Mouse (Mus musculus): ENCODE measurements around the gene Samhd1.

The Samhd1 gene

GRCm38 (mm10) chr2:157071556-157071955 lies 63.5 kb downstream of the Samhd1 start:
- DNase-seq = peak; percentile 72 to 75

- DNase-seq = peak; percentile 71 to 73
Observed at GRCm38 (mm10) chr2:157070365-157070764, 64.7 kb downstream of the Samhd1 start.

- peak in 1 of 2 experiments; percentile 28 for DNase-seq
Observed at GRCm38 (mm10) chr2:157069755-157070315, 65.2 kb downstream of the Samhd1 start.

GRCm38 (mm10) chr2:157069355-157069735 lies 65.7 kb downstream of the Samhd1 start:
- peak in 1 of 2 experiments; percentile 45 for DNase-seq

GRCm38 (mm10) chr2:157068701-157069354 lies 66.2 kb downstream of the Samhd1 start:
- DNase-seq = peak in 1 of 2 experiments; percentile 33

- peak in 1 of 2 experiments; percentile 34 for DNase-seq
Observed at GRCm38 (mm10) chr2:157066731-157067430, 68.2 kb downstream of the Samhd1 start.

GRCm38 (mm10) chr2:157065879-157066226 lies 69.2 kb downstream of the Samhd1 start:
- DNase-seq = no peak

- peak; percentile 54 to 72 for DNase-seq
Observed at GRCm38 (mm10) chr2:157064978-157065878, 69.8 kb downstream of the Samhd1 start.

GRCm38 (mm10) chr2:157064136-157064535 lies 70.9 kb downstream of the Samhd1 start:
- DNase-seq = peak in 1 of 2 experiments; percentile 27

GRCm38 (mm10) chr2:157063241-157063700 lies 71.8 kb downstream of the Samhd1 start:
- DNase-seq = peak in 1 of 2 experiments; percentile 60

GRCm38 (mm10) chr2:157060557-157061305 lies 74.3 kb downstream of the Samhd1 start:
- peak in 1 of 2 experiments; percentile 22 for DNase-seq

GRCm38 (mm10) chr2:157060037-157060436 lies 75.0 kb downstream of the Samhd1 start:
- no peak for DNase-seq

GRCm38 (mm10) chr2:157059166-157059565 lies 75.9 kb downstream of the Samhd1 start:
- peak in 1 of 2 experiments; percentile 41 for DNase-seq

- DNase-seq = peak; percentile 57 to 74
Observed at GRCm38 (mm10) chr2:157058342-157058998, 76.6 kb downstream of the Samhd1 start.

- DNase-seq = no peak
Observed at GRCm38 (mm10) chr2:157057758-157058157, 77.3 kb downstream of the Samhd1 start.

- no peak for DNase-seq
Observed at GRCm38 (mm10) chr2:157057186-157057585, 77.9 kb downstream of the Samhd1 start.

GRCm38 (mm10) chr2:157055721-157056120 lies 79.3 kb downstream of the Samhd1 start:
- no peak for DNase-seq

- peak; percentile 32 to 69 for DNase-seq
Observed at GRCm38 (mm10) chr2:157054816-157055215, 80.2 kb downstream of the Samhd1 start.

GRCm38 (mm10) chr2:157054297-157054696 lies 80.8 kb downstream of the Samhd1 start:
- DNase-seq = peak; percentile 45 to 64

GRCm38 (mm10) chr2:157053787-157054186 lies 81.3 kb downstream of the Samhd1 start:
- no peak for DNase-seq

GRCm38 (mm10) chr2:157053124-157053523 lies 81.9 kb downstream of the Samhd1 start:
- no peak for DNase-seq

All from kidney, postnatal 25 days (tissue).